Mouse (Mus musculus): ENCODE data around the gene Exo5.
A peak's percentile ranks its signal among the peaks of the same experiment; 100 is the strongest.

Gene Exo5

DNA sequence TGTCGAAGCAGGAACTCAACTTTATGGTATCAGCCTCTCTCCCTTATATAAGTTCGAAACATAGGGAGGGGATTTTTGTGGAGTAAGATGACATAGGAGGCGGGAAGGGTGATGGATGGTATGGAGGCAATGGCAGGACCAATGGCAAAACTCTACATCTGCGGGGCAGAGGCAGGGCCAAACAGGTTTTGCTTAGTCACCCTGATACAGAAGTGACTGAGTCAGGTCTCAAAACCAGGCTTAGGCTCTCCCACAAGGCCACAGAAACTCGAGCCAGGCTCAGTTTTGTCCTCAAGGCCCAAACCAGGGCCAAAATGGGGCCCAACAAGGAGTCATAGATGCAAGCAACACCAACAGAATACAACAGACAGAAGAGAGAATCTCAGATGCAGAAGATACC, 19.2 kb downstream of the Exo5 start:
- DNase-seq (ENCODE audit: low read depth, low spot score), result no peak

DNA sequence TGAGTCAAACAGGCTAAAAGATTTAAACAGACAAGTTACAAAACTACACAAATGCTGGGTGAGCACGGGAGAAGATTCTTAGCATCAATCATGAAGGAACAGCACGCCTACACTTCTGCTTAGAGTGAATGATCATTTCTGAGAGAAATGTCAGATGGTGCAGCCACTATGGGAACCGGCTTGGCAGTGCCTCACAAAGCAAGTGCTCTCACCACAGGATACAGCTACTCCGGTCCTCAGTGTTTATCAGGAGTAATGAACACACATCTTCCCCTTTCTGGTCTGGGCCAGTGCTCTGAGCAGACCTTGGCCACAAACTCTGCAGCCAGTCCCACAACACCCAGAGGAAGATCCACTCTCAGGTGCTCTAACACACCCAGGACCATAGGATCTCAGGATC, 20.3 kb downstream of the Exo5 start:
- no peak for DNase-seq (ENCODE audit: low read depth, low spot score)

DNA sequence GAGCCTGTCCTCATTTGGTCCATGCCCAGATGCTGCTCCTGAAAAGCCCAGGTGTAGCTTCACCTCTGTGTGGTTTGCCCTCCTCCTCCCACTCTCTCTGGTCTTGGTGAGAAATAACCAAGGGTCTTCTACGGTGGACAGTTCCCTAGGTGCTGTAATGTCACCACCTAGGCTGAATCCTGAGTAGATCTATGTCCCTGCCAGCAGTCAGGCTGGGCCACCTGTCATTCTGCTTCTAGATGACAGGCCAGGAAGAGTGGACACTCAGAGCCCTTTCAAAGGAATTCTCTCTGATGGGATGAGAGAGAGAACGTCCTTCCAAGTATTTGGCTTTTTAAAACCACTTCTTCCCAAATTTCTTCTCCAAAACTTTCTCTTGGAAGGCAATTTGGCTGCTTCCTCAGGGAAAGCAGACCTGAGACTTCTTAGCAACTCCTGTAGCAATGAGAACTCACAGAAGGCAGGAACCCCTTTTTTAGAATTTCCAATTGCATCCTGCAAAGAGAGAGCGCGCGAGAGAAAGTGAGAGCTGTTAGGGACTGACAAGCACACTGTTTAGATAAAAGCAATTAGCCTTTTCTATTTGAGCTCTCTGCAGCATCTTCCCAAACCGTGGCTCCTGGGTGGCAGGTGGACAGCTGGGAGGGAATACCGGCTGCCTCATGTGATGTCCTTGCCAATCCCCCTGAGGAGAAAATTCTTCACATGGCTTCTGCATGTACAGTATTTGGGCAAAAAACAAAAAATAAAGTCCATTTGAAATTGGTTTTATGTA, 28.8 kb downstream of the Exo5 start:
- no peak for DNase-seq (ENCODE audit: low read depth, low spot score)

DNA sequence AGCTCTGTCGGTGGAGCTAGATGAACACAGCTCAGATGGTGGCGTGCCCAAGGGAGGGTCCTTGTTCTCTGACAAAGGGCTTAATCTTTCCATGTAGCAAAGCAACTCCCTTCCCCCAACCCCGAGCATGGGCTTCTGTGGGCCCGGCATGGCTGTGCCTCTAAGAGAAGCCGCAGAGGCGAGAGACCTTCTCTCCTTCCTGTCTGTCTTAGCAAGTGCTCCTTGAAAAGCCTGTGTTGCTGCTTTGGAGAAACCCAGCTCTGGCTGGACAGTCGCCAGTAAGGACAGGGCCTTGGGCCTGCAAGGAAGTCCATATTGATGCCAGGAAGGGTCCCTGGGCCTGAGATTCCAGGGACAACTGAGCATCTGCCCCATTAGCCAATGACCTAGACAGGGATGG, 29.6 kb downstream of the Exo5 start:
- DNase-seq (ENCODE audit: low read depth, low spot score), result no peak

DNA sequence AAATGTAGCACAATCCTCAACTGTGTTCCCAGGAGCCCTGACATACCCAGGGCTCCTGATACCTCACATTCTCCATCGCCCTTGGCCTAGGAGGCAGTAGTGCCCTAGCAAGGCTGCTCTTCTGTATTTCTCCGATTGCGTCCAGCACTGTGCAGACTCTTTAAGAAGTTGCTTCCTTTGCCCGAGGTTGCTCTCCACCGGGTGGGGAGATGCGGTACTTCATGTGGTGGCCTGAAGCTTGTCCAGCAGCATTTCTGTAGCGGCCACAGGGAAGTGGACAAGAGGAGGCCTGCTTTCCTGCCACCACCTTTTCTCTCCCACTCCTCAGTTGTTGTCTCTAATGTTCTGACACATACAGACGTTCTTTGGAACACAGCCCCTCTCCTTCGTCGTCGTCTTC, 30.2 kb downstream of the Exo5 start:
- DNase-seq (ENCODE audit: low read depth, low spot score), result no peak

DNA sequence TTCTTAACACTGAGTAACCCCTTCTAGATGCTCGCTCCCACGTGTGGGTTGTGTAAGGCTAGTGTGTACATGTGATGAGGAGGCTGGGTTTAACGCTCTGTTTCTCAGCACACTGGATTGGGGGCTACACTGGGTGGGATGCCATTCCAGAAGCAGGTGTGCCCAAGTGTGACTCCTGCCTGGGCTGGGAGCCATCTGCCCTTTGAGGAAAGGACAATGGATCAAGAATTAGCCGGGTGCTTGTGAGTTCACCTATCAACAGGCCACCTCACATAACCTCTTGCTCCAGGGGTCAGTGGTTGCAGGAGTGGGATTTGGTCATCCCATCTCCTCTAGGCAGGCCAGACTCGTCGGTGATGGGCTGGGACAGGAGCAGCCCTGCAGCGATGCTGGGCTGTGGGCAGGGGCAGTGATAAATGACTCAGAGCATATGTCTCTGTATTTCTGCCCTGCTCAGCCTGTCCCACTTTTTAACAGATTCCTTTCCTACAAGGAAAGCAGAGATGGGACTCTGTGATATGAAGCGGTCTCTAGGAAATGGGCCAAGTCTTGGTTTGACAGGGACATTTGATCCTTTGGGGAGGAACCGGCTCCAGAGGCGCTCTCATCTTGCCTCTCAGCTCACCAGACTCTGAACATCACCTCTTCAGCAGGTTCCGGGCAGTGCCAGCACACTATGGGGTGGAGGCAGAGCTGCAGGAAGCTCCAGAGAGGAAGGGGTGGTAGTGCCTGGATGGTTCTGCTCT, 31.0 kb downstream of the Exo5 start:
- DNase-seq (ENCODE audit: low read depth, low spot score), result no peak

DNA sequence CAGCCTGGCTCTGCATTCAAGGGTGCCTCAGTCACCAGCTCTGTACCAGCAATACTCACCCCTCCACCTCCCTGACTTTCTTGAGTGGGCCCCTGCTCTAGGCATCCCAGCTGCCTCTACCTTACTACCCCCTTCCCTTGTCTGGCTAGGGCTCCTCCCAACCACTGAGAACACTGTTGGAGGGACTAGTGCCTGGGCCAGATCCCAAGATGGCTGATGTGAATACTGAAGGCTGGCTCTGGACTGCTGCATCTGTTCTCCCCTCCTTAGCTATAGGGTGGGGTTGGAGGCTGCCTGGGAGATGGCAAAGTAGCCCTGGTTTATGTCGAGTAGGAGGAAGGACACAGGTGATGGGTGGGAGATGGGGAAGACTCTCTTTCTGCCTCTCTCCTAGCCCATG, 32.3 kb downstream of the Exo5 start:
- DNase-seq (ENCODE audit: low read depth, low spot score), result no peak

DNA sequence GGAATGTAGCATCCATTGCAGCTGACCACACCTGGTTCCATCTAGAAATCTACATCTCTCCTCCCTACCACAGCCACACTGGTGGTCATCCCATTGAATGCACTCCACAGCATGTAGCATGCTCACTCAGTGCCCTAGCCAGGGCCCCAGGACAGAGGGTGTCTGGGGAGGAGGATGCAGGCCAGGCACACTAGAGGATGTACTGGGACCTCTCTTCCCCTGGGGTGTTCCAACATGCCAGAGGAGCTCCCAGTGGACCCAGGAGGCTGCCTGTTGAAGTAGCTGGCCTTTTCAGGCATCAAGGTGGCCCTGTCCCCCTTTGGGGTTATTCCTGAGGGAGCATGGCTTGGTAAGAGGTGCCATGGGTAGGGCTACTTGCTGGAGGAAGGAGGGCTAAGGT, 32.9 kb downstream of the Exo5 start:
- no peak for DNase-seq (ENCODE audit: low read depth, low spot score)

DNA sequence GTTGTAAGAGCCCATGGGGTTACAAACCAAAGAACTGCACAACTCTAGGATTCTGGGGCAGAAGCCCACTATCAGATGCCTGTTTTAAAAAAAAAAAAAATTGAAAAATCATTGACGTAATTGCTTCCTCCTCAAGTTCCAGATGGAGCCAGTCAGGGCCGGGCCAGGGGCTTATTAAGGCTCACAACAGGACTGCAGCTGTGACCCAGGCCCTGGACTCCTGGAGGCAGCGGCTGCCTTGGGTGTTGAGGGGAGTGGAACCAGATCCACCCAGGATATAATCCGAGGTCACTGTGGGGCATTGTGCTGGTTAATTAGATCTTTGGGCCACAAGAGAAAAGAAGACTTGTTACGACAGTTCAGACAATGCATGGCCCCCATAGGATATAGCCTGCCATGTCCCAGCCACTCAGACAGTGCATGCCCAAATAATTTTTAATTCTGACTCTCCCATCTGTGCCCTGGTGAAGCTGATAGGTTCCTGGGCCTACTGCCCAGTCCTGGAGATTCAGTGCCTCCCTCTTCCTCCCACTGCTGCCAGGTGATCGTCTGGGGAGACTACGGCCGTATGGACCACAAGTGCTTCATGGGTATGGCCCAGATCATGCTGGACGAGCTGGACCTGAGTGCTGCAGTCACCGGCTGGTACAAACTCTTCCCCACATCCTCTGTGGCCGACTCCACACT, 33.9 kb downstream of the Exo5 start:
- no peak for DNase-seq (ENCODE audit: low read depth, low spot score)

DNA sequence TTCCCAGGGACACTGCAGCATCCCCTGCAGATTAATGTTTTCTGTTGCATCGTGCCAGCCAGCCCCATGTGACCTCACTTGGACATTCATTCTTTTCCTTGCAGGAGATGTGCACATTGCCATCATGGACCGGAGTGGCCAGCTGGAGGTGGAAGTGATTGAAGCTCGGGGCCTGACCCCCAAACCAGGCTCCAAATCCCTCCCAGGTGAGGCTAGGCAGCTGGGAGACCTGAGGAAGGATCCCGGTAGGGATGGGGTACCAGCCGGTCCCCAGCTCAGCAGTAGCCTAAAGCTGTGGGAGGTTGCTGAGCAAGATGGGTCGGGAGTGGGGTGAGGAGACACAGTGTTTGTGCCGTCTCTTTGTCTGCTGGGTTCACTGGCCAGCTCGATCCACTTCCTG, 35.9 kb downstream of the Exo5 start:
- no peak for DNase-seq (ENCODE audit: low read depth, low spot score)

DNA sequence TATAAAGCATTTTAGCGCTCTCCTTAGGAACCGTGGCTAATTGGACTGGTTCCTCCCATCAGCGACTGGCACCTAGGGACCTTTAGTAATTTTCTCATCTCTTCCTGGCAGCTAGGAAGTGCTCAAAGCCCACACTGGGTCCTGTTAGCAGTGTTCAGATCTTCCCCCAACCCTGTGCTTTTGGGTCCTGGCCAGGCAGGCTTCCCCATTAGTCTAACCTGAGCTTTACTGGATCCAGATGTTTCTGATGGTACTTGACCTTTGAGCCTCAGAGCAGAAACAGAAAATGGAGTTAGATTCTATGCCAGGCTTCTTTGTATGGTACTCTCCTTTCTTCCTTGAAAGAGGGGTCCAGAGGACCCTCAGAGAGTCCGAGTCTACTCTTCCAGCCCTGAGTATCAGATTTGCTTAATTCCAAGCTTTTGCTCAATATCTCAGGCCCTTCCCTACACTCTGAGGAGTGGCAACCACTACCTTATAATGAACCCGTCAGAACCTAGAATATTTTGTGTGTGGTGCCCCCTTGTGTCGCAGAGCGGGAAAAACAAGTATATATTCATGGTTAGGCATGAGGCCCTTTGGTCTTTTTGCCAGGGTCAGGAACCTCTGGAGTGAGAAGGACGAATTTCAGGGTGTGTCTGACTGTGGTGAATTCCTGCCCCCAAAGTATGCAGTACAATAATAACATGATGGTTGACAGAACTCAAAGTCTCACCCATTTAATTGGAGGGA, 37.3 kb downstream of the Exo5 start:
- DNase-seq (ENCODE audit: low read depth, low spot score), result peak; percentile 34

DNA sequence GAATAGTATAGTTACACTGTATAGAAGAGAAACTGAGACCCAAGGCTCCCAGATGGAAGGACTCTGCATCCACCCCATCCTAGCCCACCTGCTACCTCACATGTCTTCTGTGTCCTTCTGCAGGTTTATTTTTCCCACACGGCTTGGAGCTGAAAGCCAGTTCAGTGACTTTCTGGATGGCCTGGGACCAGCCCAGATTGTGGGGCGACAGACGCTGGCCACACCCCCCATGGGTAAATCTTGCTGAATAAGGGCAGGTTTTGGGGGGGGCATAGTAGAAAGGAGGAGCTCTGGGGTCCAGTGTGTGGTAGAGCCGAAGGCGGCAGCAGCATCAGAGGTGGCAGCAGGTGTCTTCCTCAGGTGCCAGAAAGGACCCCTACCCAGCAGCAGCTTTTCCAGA, 38.0 kb downstream of the Exo5 start:
- no peak for DNase-seq (ENCODE audit: low read depth, low spot score)

DNA sequence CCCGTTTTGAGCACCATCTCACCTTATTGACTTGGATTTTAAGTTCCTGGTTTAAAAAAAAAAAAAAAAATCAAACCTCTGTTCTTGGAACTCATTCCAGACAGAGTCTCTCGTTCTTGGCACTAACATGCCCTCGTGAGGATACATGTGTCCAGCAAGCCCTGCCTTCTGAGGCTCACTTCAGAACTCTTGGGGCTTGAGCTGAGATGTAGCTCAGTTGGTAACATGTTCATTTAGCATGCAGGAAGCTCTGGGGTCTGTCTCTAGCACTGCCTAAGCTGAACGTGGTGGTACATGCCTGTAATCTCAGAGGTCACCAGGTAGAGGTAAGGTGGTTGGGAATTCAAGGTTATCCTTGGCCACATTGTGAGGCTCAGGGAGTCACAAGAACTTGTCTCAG, 38.7 kb downstream of the Exo5 start:
- no peak for DNase-seq (ENCODE audit: low read depth, low spot score)

DNA sequence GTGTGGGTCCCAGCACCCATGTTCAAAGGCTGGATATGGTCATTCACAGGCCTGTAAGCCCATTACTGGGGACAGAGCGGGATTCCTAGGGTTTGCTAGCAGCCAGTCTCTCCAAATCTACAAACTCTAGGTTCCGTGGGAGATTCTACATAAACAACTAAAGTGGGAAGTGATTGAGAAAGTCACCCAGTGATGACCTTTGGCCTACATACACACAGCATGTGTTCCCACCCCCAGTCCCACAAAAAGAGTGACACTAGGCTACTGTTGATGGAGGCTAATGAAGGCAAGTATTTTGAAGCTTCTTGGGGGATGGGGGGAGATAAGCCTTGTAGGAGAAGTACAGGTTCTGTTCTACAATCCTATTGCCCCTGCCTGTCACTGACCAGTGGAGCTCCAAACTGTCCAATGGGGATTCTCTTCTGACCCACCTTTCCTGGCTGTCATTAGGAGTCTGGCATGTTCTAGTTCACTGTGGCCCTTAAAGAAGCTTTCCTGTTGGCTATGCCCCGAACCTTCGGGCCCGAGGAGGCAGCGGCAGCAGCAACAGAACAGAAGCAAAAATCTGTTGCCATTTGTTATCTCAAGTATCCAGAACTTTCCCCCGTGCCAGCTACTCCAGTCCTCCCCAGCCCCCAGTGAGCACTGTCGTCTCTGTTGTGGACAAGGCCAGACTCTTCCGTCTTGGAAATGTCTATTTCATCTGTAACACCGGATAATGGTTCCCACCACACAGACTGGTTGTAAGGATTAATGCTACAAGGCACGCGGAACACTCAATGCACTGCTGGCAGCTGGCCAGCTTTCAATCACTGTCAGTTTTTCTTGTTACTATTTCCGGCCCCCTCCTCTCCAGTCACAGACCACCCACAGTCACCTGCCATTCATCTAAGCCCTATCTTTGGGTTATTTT, 39.4 kb downstream of the Exo5 start:
- DNase-seq (ENCODE audit: low read depth, low spot score), result no peak

DNA sequence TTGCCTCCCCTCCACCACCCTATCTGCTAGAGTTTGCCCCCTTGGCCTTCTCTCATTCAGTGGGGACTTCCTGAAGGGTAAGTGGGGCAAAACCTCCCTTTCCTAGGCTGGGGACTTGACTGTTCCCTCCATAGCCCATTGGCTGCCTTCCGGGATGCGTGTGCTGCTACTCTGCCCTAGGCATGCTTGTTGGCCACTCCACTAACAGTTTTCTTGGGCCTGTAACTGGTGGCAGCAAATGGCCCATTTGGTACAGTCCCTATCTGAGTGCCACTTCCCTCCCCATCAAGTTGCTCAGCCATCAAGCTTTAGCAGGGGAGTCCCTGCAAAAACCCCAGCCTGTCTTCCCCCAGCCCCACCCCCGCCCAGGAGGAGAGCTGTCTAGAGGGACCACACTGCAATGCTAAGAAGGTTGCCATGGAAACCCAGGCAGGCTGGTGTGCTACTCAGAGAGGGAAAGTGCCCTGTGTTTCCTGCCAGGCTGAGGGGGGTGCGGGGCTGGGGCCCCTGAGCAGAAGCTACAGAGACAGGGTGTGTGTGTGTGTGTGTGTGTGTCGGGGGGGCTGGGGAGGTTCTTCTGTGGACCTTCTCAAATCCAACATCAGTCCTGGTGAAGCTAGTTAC, 42.7 kb downstream of the Exo5 start:
- no peak for DNase-seq (ENCODE audit: low read depth, low spot score)

DNA sequence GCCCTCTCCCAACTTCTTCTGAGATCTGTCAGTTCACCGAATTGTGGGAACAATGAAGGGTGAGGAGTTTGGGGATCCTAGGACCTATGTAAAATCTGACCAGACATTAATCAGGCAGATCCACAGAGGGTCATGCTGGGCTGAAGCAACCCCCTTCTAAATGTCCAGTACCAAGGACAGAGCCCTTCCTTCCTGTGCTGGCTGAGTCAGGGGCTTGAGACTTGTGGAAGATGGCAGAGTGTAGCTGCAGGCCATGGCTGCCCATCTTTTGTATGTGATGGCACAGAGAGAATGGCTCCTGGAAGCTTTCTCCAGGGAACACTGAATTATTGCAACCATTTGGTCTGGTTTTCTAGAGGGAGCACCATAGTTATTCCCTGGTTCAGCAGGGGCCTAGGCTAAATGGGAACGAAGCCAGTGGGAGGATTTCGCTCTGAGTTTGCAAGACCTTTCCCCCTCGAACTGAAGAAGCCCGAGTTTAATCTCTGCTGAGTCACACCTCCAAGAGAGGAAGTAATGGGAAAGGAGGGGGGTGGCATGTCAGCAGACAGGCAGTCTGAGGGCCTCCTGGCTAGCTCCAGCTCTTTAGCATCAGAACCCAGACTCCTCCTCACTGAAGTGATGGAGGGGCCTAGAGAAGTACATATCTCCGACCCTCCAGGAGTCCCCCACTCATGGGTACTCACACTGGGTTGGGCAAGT, 43.9 kb downstream of the Exo5 start:
- no peak for DNase-seq (ENCODE audit: low read depth, low spot score)

DNA sequence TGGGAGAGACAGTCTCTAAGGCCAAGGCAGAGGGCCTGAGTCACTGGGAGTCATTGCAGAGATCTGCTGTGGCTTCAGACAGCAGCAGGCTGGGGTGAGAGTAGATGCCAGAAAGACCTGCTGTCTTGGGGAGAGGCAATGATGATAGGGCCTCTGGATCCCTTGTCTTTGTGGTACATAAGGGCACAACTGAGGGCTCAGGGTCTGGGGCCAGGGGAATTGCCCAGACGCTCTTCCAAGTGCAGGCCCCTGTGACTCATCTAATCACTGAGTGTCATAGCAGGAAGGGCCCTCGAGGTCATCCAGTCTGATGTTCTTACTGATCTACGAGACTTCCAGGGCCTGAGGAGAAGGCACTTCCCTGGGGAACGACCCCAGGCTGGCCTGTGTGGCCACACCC, 45.4 kb downstream of the Exo5 start:
- DNase-seq (ENCODE audit: low read depth, low spot score), result no peak

DNA sequence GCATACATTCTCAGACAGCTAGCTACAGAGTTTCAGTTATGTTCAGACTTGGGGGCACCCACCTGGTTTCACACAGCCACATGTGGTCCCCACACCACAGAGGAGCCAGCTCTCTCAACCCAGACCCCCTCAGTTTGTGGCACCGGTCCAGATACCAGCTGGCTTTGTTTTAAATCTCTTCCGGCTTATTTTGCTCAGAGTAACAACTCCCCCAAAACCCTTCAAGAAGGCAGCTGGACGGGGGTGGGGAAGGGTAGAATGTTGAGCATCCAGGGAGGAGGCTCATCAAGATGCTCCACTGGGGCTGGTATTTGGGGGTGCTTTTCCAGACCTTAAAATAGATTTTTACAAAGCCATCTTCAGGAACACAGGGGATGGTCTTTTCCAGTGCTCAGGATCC, 46.1 kb downstream of the Exo5 start:
- no peak for DNase-seq (ENCODE audit: low read depth, low spot score)

DNA sequence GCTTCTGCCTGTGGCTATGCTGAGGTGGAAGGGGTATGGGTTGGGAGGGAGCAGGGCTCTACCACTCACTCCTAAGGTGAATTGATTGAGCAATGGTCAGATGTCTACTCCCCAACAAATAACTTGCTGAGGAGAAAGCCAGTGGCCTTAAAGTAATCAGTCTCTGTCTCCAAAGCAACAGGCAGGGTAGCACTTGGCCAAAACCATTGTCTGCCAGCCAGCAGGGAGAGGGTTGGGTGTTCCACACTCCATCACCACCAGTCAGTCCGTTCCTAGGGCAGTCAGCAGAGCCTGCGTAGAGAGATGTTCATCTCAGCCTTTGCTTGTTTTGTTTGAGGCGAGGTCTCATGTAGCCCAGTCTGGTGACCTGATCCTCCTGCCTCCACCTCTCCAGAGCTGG, 48.9 kb downstream of the Exo5 start:
- no peak for DNase-seq (ENCODE audit: low read depth, low spot score)

All from ES-CJ7 (cell line).